Mouse (Mus musculus) cortical plate, adult 2 months (tissue): ENCODE measurements around the gene Ptpn7. TPM values are rescaled to one million over a fixed set of nuclear protein-coding genes. Genes with fewer than 3 reads are reported as not detected.
"Not testable (repeated sequence)": the region's sequence is repeated elsewhere in the genome, so short reads cannot be mapped to it uniquely, and the experiment has no call there.

Experiments
- H3K27ac ChIP-seq: fragments of 200-500 bp; 2 replicates; pipeline ENCODE4 v1.5.1; 2012; ENCODE audit warnings: low read length, control low read depth, inconsistent platforms; ENCODE audit not compliant: insufficient read depth
- H3K4me1 ChIP-seq: fragments of 200-500 bp; 2 replicates; pipeline ENCODE4 v1.6.1; 2011; ENCODE audit warnings: low read length; ENCODE audit not compliant: control insufficient read depth, insufficient read depth
- H3K4me3 ChIP-seq: fragments of 200-500 bp; 2 replicates; pipeline ENCODE4 v1.5.1; 2011; ENCODE audit warnings: mild to moderate bottlenecking, low read length, control low read depth; ENCODE audit not compliant: insufficient read depth
- CTCF ChIP-seq: fragments of 200-500 bp; IDR thresholded peaks from 2 replicates; pipeline ENCODE4 v1.5.1; 2011; ENCODE audit warnings: mild to moderate bottlenecking, control low read depth, low read length; ENCODE audit not compliant: insufficient read depth; ENCODE audit errors: extremely low read depth
- POLR2A ChIP-seq: fragments of 200-500 bp; IDR thresholded peaks from 2 replicates; pipeline ENCODE4 v1.6.1; 2011; ENCODE audit warnings: mild to moderate bottlenecking, low read length, control low read depth; ENCODE audit not compliant: insufficient read depth; ENCODE audit errors: extremely low read depth
- polyA plus RNA-seq: library from polyadenylated mRNA; depleted of rRNA; stranded (reverse); fragments of >200 nt; gene quantifications from 2 replicates; pipeline ENCODE4 v1.2.3, GENCODE M21; 2012

Gene Ptpn7
- polyA plus RNA-seq, 1 experiment, result 0.86 TPM

DNA sequence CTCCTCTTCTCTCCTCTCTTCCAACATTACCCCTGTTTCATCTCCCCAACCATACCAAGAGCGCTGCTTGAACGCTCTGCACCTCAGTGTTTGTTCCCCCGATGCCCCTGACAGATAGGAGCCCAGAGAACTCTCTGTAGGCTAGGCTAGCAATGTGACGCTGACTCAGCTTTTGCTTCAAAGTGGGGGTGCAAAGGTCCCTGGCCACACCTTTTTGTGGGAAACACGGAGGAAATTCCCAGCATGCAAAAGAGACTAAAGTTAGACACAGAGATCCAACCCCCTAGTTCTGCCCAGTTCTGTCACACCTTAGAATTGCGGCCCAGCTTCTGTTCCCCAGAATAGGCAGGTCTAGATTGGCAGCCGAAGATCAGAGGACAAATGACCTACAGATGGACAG is 46.4 kb downstream of the Ptpn7 start:
- TF ChIP-seq CTCF (no peak), POLR2A (no peak)
- H3K4me1 ChIP-seq, result no peaks in the 10 kb centered on the region
- H3K4me3 ChIP-seq, result no peak overlapping the region
- no peak overlapping the region for H3K27ac ChIP-seq

DNA sequence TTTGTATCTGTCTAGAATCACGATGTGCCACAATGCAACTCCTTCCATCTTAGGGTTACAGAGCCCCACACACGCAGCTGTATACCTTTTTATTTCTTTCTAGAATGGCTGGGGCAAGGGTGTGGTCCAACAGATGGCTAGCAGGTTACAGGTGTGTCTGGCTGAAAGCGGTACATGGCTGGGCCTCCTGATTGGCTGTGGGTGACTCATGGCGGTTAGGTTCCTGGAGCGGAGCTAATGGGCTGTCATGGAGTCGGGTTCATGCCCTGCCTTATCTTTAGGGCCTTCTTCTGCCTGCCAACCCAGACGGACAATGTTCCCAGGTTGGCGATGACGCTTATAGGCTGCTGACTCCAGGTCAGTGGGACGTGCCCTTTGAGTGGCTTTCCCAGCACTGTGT is 48.3 kb downstream of the Ptpn7 start:
- H3K27ac ChIP-seq, result no peak overlapping the region
- no peaks in the 10 kb centered on the region for H3K4me1 ChIP-seq
- H3K4me3 ChIP-seq, result no peak overlapping the region
- no peak for TF ChIP-seq CTCF
- TF ChIP-seq POLR2A, result no peak

DNA sequence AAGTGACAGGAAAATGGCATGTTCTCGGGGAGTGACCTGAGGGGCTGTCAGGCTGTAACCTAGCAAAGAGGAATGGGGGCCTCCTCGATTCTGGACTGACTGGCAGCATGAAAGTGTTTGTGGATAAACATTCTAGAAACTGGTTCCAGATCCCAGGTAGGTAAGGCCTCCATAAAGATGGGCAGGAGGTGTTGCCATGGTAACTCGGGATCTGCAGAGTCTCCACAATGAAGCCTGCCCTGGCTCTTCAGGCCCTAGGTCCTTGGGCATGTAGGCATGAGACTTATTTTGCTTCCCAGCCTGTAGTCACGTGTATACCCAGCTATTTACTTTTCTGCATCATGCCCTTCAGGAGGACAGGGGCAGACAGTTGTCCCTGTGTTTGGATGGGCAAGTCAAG is 48.8 kb downstream of the Ptpn7 start:
- no peak overlapping the region for H3K27ac ChIP-seq
- H3K4me3 ChIP-seq, result no peak overlapping the region
- TF ChIP-seq CTCF (no peak), POLR2A (no peak)
- H3K4me1 ChIP-seq, result no peaks in the 10 kb centered on the region

DNA sequence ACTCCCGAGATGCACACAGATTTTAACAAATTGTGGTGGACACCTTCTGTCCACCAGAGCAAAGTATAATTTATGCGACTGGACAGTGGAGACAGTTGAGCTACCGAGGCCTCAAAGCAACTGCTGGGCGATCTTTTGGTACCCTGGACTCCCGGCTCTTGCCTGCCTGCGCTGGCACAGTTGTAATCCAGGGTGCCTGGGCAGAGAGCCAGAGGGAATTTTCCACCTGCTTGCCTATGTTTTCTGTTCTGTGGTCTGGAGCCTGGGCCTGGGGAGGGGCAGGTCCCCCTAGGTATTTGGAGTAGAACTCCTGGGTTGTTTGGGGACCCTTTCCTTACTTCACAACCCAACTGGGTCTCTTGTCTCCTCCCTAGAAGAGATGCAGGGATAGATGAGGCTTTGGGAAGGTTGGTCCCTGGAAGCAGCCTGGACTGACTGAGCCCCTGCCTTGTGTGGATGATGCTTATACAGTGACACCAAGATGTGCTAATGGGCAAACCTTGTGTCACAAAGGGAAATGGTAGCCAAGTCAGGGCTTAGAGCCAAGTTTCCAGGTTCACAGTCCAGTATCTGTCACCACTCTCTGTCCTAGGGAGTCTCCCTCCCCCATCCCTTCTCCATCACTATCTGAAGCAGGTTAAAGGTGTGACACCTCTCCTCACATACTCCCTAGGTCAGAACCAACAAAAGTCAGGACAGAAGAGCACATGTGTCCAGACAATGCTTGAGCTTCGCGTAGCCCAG is 49.6 kb downstream of the Ptpn7 start:
- H3K4me3 ChIP-seq, result no peak overlapping the region
- H3K27ac ChIP-seq, result no peak overlapping the region
- H3K4me1 ChIP-seq, result no peaks in the 10 kb centered on the region
- TF ChIP-seq POLR2A (no peak), CTCF (no peak)

DNA sequence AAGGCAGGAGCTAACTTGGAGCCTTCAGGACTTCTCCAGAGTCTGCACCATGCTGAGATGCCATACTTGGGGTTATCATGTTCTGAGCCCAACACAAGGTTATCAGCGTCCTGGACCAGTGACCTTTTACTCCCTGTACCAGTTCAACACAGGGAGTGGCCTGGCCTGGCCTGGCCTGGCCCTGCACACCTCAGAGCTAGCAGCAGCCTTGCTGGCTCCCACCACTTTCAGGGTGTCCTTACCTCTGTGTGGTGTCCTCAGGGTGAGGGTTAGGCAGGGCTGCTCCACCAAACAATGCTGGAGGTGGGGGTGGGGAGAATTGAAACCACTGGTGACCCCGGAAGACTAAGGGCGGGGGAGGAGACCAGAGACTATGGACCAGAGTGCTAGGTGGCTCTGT is 50.5 kb downstream of the Ptpn7 start:
- H3K27ac ChIP-seq, result no peak overlapping the region
- TF ChIP-seq CTCF (no peak), POLR2A (no peak)
- H3K4me1 ChIP-seq, result no peaks in the 10 kb centered on the region
- H3K4me3 ChIP-seq, result no peak overlapping the region

DNA sequence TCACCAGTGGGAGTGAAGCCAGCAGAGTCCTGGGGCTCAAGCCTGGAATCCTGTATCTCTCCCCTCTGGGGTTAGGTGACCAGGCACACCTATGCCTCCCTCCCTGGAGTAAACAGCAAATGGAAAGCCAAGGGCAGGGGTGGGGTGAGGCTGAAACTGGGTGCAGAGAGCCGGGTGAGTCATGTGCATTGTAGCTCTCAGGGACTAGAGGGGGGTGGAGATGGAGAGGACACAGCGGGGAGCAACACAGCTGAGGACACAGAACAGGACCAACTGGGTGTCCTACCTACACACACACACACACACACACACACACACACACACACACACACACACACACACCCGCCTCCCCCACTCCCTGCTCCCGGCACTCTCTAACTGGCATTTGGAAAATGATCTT is 50.9 kb downstream of the Ptpn7 start:
- H3K27ac ChIP-seq, result no peak overlapping the region
- no peaks in the 10 kb centered on the region for H3K4me1 ChIP-seq
- TF ChIP-seq POLR2A (no peak), CTCF (no peak)
- H3K4me3 ChIP-seq, result no peak overlapping the region

DNA sequence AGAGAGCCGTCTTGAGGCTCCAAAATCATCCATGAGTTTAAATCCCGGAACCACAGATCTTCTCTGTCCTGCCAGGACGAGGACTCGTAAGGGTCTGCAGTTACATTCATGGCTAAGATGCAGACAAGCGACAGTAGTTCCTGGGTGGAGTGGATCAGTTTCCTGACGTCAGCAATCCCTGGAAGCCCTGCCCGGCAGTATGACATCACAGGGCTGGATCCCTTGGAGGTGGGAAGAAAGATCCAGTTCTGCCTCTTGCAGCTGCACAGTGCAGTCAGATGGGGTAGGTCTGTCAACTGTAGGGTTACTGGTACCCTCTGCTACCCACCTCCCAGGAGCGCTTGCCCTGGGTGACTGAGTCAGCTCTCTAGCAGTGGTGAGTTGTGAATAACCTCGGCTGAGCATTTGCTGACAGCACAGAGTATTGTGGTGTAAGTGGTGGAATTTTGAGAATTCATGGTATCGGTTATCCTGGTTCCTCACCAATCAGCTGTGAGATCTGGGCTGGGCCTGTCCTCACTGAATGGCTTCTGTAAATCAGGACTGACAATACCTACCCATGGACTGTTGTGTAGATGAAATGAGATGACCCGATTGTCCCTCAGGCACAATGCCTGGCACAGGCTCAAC is 51.6 kb downstream of the Ptpn7 start:
- TF ChIP-seq CTCF (no peak), POLR2A (no peak)
- Histone ChIP-seq H3K4me1 (no peaks in the 10 kb centered on the region), H3K27ac (no peak overlapping the region), H3K4me3 (no peak overlapping the region)

DNA sequence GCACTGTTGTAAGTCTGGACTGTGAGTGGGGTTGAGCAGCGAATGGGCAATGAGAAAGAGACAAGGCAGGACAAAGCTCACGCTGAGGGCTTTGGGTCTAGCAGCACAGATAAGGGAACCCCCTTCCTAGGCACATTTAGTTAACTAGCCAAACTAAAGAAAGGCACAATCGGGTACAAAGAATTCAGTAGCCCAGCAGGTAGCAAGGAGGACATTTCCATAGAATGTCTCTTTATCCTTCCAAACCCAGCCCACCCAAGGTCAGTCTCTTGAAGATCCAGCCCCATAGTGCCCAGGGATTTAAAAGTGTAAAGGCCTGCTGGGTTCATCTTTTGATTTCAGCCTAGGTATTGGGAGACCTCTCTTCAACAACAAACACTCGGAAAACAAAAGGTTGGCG is 53.4 kb downstream of the Ptpn7 start:
- no peak for TF ChIP-seq POLR2A
- TF ChIP-seq CTCF, result no peak
- Histone ChIP-seq H3K4me1 (no peaks in the 10 kb centered on the region), H3K4me3 (no peak overlapping the region), H3K27ac (no peak overlapping the region)

DNA sequence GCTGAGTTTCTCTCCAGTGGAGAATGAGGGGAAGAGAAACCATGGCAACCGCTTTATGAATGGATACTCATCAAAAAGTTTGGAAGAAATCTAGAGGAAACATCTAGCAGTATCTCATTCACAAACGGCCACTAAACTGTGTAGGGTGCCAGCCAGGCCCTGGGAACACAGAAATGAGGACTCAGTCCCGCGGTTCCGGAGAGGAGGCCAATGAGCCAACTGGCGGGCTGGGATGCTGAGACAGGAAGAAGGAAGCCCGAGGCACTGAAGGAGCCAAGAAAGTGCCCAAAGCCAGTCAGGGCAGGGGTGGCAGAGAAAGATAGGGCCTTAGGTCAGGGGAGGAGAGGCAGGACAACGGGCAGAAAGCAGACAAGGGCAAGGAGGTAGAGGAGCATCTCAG is 53.9 kb downstream of the Ptpn7 start:
- Histone ChIP-seq H3K4me1 (no peaks in the 10 kb centered on the region), H3K4me3 (no peak overlapping the region), H3K27ac (no peak overlapping the region)
- TF ChIP-seq POLR2A (no peak), CTCF (no peak)

DNA sequence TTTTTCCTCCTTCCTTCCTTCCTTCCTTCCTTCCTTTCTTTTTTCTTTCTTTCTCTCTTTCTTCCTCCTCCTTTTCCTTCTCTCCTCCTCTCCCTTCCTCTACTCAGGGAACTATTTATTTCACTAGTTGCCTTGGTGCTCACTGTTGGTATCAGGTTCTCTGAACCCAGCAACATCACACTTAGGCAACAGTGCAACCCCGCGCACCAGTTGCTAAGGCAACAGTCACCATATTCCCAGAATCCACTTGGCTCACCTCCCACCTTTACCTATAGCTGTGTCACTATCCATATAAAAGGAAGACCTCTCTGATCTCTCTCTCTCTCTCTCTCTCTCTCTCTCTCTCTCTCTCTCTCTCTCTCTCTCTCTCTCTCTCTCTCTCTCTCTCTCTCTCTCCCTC is 54.5 kb downstream of the Ptpn7 start:
- H3K27ac ChIP-seq, H3K4me3 ChIP-seq, H3K4me1 ChIP-seq: not testable (repeated sequence)
